Mouse (Mus musculus) hindbrain, postnatal 0 days (tissue): Measurements from ENCODE around the gene Cwc25. TPM values are rescaled to one million over a fixed set of nuclear protein-coding genes. Genes with fewer than 3 reads are reported as not detected.
A peak's percentile ranks its signal among the peaks of the same experiment; 100 is the strongest.

Experiments used
- ATAC-seq: fragments of 200-750 bp; cut with Nextera tagmentation; 2 replicates; pipeline ENCODE4 v1.8.0; 2017; ENCODE audit warnings: mild to moderate bottlenecking, moderate TSS enrichment, moderate library complexity
- DNase-seq: peaks from one replicate; pipeline ENCODE4 v3.0.0-alpha.2; 2015; ENCODE audit warnings: low spot score
- H3K27ac ChIP-seq: fragments of 300-500 bp; sonication (generic); 2 replicates; pipeline ENCODE4 v1.5.1; 2014; ENCODE audit warnings: mild to moderate bottlenecking
- H3K27me3 ChIP-seq: fragments of 300-500 bp; sonication (generic); 2 replicates; pipeline ENCODE4 v1.6.1; 2014; ENCODE audit warnings: low read length, mixed read lengths; ENCODE audit not compliant: insufficient read depth
- H3K36me3 ChIP-seq: fragments of 300-500 bp; sonication (generic); 2 replicates; pipeline ENCODE4 v1.6.1; 2014; ENCODE audit warnings: low read length, mixed read lengths; ENCODE audit not compliant: insufficient read depth
- H3K4me1 ChIP-seq: fragments of 300-500 bp; sonication (generic); 2 replicates; pipeline ENCODE4 v1.6.1; 2014; ENCODE audit warnings: antibody characterized with exemption, low read length, mixed read lengths; ENCODE audit not compliant: insufficient read depth
- H3K4me2 ChIP-seq: fragments of 300-500 bp; sonication (generic); 2 replicates; pipeline ENCODE4 v1.6.1; 2014; ENCODE audit warnings: low read depth, mild to moderate bottlenecking, low read length, moderate library complexity, mixed read lengths
- H3K4me3 ChIP-seq: fragments of 300-500 bp; sonication (generic); 2 replicates; pipeline ENCODE4 v1.5.1; 2014; ENCODE audit warnings: low read length
- H3K9ac ChIP-seq: fragments of 300-500 bp; sonication (generic); replicated peaks from 2 replicates; pipeline ENCODE4 v1.6.1; 2014; ENCODE audit warnings: mild to moderate bottlenecking, low read length, moderate library complexity, mixed read lengths
- H3K9me3 ChIP-seq: fragments of 300-500 bp; sonication (generic); 2 replicates; pipeline ENCODE4 v1.6.1; 2016; ENCODE audit warnings: low read length, mixed read lengths
- CTCF ChIP-seq: IDR thresholded peaks from 2 replicates; pipeline ENCODE4 v1.5.1; 2016; ENCODE audit warnings: antibody characterized with exemption, control low read depth, low read depth
- WGBS: fragments of 180-500 bp; shearing (Covaris S2); extraction: QIAGEN DNeasy Blood & Tissue Kit; methylation state at CpG from one replicate; pipeline ENCODE4 v1.1.7; 2014; 5-methylcytosine and 5-hydroxymethylcytosine counted together
- microRNA-seq, 2 experiments: library from miRNA; unstranded; fragments of <30 nt; microRNA quantifications; one replicate each; pipeline ENCODE4; 2016
- polyA plus RNA-seq: library from polyadenylated mRNA; unstranded; fragments of >200 nt; fragmentation: Nextera tagmentation; extraction: Ambion mirVana; gene quantifications from 2 replicates; pipeline ENCODE4 v1.2.1, GENCODE M21; 2015
- total RNA-seq: library from RNA; depleted of rRNA; stranded (reverse); fragments of >200 nt; gene quantifications from 2 replicates; pipeline ENCODE4 v1.2.3, GENCODE M21; 2014; rRNA removed

The Cwc25 gene
- total and polyA plus RNA-seq, 2 experiments from 2014 or later = 11.9 to 14.2 TPM

DNA sequence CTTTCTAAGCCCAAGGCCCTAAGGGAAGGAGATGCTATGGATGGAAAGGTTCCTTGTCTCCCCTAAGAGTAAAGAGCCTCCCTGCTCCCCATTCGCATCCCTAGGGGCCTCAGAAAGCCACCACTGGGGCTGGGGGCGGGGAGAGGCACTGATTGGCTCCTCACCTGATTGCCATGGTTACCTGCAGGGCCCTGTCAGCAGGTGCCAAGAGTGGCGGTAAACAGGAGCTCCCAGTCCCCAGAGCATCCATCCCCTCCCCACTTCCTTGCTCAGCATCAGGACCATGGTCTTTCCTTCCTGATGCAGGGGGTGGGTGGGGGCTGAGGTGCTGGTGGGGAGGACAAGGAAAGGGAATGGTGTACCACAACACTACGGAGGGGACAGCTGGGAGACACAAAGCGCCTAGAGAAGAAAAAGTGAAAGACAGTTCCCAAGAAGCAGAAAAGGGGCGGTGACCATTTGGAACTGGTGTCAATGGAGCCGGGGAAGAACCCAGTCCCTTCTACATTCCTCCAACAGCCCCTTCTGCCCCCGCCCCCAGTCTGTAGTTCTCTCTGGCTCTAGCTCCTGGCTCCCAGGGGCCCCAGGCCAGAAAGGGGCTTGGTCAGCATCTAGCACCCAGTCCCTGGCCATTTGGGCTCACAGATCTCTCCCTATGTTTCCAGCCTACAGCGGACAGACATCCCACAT, 70.5 kb downstream of the Cwc25 start:
- Histone ChIP-seq H3K27ac (peak overlapping the region; percentile 70), H3K9ac (peak overlapping the region; percentile 14; the same call in 1 of the 2 replicates), H3K4me1 (peaks cover 36% of the 10 kb centered on the region), H3K36me3 (peaks cover 16% of the 10 kb centered on the region), H3K27me3 (no peaks in the 10 kb centered on the region), H3K9me3 (no peaks in the 10 kb centered on the region), H3K4me3 (peak overlapping the region; percentile 1), H3K4me2 (peak overlapping the region; percentile 88)
- 35% methylated on average over 9 of the region's 9 CpGs for WGBS
- no peak for ATAC-seq
- TF ChIP-seq CTCF = no peak
- peak; percentile 46 for DNase-seq

Small RNAs within 50 kb of the gene (microRNA-seq; reads per million reads assigned to microRNA genes)
- 0 reads per million in 2 experiments for gene Mir8102

Other genes starting within 250 kb of the Cwc25 start
- gene Srcin1, start 190.4 kb downstream of the Cwc25 start, total RNA-seq = 104 and 141 TPM in 2 replicates
- gene Srcin1, start 190.4 kb downstream of the Cwc25 start, polyA plus RNA-seq = 14.3 and 14.7 TPM in 2 replicates
- gene Epop, start 136.9 kb downstream of the Cwc25 start, total RNA-seq = 11.0 and 12.0 TPM in 2 replicates
- gene Epop, start 136.9 kb downstream of the Cwc25 start, polyA plus RNA-seq = 2.3 and 2.4 TPM in 2 replicates
- gene Mllt6, start 103.1 kb downstream of the Cwc25 start, total RNA-seq = 43.9 and 60.8 TPM in 2 replicates
- 1.5 and 1.7 TPM in 2 replicates for gene Mllt6, start 103.1 kb downstream of the Cwc25 start, polyA plus RNA-seq
- 21.2 and 24.0 TPM in 2 replicates for gene Cisd3, start 80.7 kb downstream of the Cwc25 start, total RNA-seq
- gene Cisd3, start 80.7 kb downstream of the Cwc25 start, polyA plus RNA-seq = 47.6 and 52.0 TPM in 2 replicates
- 11.3 and 18.0 TPM in 2 replicates for gene Pcgf2, start 66.1 kb downstream of the Cwc25 start, total RNA-seq
- gene Pcgf2, start 66.1 kb downstream of the Cwc25 start, polyA plus RNA-seq = 13.3 and 14.8 TPM in 2 replicates
- 453 and 498 TPM in 2 replicates for gene Psmb3, start 63.2 kb downstream of the Cwc25 start, total RNA-seq
- 499 and 523 TPM in 2 replicates for gene Psmb3, start 63.2 kb downstream of the Cwc25 start, polyA plus RNA-seq
- gene Pip4k2b, start 21.9 kb downstream of the Cwc25 start, total RNA-seq = 127 TPM in 2 replicates
- gene Pip4k2b, start 21.9 kb downstream of the Cwc25 start, polyA plus RNA-seq = 4.3 and 5.1 TPM in 2 replicates
- not detected in 2 replicates for gene 1700001P01Rik, start 9.4 kb upstream of the Cwc25 start, total RNA-seq
- not detected in 2 replicates for gene 1700001P01Rik, start 9.4 kb upstream of the Cwc25 start, polyA plus RNA-seq
- gene Rpl23, start 15.9 kb upstream of the Cwc25 start, total RNA-seq = 124 and 141 TPM in 2 replicates
- gene Rpl23, start 15.9 kb upstream of the Cwc25 start, polyA plus RNA-seq = 351 and 362 TPM in 2 replicates
- 177 and 187 TPM in 2 replicates for gene Lasp1, start 32.4 kb upstream of the Cwc25 start, total RNA-seq
- 121 and 137 TPM in 2 replicates for gene Lasp1, start 32.4 kb upstream of the Cwc25 start, polyA plus RNA-seq
- 29.4 and 30.0 TPM in 2 replicates for gene B230217C12Rik, start 74.2 kb upstream of the Cwc25 start, total RNA-seq
- 31.6 and 32.3 TPM in 2 replicates for gene B230217C12Rik, start 74.2 kb upstream of the Cwc25 start, polyA plus RNA-seq
- 0.47 and 1.2 TPM in 2 replicates for gene Fbxo47, start 117.6 kb upstream of the Cwc25 start, total RNA-seq
- gene Fbxo47, start 117.6 kb upstream of the Cwc25 start, polyA plus RNA-seq = 0.34 and 0.36 TPM in 2 replicates
- 1.5 and 3.8 TPM in 2 replicates for gene Plxdc1, start 219.9 kb upstream of the Cwc25 start, total RNA-seq
- gene Plxdc1, start 219.9 kb upstream of the Cwc25 start, polyA plus RNA-seq = 4.2 and 4.6 TPM in 2 replicates
- 2.0 and 2.6 TPM in 2 replicates for gene Arl5c, start 229.6 kb upstream of the Cwc25 start, total RNA-seq
- gene Arl5c, start 229.6 kb upstream of the Cwc25 start, polyA plus RNA-seq = 3.6 and 4.8 TPM in 2 replicates